Mouse (Mus musculus): Measurements from ENCODE around the gene Myzap.
"Not testable (repeated sequence)": the region's sequence is repeated elsewhere in the genome, so short reads cannot be mapped to it uniquely, and the experiment has no call there.

Gene Myzap

DNA sequence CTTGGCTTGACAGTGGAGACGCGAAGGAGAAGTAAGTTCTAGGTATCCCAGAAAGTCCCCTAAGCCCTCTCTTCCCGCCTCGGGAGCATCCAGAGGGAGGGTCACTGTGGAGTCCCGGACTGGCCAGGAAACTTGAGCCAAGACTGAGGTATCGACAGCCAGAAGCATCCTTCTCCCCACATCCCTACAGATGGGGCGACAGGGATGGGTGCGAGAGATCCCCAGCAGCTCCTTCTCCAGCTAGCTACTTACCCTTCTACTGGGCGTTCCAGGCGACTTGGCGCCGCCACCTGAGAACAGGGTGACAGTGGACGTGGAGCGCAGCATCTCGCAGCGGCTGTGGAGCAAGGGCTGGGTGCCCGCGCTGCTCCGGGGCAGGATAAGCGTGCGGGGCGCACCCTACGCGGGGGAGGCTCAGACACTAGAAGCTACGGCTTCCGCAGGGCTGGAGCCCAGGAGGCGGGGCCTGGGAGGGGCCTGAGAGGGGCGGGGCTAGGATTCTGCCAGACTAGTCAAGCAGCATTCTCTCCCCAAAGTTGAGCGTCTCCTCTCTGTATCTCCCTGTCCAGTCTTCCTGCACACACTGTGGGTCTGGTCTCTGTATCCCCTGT lies at the start of gene Myzap:
Myzap (minus strand) TSS at position 423 of the 611 bp plus-strand sequence.
- peak; percentile 63 for DNase-seq (ENCODE audit: low read depth)

DNA sequence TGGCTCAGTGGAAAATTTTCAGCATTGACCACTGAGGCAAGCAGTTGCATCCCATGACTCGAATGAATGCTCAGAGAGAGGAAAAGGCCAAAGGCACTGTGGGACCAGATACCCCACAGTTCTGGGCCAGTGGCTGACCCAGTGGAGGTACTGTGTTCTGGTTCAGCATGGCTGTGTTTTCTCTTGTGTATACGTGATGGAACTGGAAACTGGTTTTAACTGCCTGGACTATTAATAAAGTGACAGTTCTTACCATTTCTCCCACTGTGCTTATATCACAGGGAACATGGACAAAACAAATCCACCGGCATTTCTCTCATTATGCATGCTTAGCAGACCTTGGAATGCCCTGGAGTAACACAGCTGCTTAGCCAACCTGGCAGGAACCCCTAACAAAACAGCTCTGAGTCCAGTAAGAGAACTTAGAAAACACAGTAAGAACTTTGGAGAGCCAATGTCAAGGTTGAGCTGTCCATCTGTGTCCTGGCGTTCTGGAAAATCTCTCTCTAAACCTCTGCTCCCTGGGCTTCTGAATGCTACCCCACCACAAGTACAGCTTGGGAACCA lies 48.3 kb upstream of the Myzap start:
- no peak for DNase-seq (ENCODE audit: low read depth)

DNA sequence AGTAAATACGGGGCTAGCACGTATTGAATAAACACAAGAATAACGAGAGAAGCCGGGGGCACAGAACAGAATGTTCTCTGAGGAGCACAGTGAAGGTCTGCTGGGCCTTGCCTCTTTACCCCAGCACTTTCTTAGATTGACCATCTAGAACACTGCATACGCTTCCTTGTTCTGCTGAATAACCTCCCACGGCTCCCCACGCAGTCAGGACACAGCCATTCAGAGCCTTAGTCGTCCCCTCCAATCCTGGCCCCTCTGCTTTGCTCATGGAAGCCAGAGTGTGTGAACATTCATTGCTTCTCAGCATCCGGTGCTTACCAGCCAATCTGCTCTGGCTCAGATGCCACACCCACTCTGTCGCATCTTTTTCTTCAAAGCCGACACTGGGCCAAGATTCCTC lies 46.0 kb upstream of the Myzap start:
- DNase-seq (ENCODE audit: low read depth): no peak

DNA sequence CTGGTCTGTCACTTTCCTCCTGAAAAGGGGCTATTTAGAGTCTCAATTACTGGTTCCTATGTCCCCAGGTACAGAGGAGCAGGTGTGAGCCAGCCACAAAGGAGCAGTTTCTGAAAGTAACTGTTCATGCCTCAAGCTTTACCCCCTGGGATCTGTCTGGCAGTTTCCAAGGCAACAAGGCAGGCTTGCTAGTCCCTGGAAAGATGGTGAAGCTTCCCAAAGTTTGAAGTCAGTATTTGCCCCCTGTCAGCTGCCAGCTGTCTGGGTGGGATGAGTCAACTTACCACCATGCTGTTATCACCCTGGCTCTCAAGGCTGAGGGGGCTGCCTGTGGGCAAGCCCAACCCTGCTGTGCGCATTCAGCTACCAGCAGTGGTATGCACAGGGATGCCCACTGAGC lies 44.7 kb upstream of the Myzap start:
- DNase-seq (ENCODE audit: low read depth): no peak

DNA sequence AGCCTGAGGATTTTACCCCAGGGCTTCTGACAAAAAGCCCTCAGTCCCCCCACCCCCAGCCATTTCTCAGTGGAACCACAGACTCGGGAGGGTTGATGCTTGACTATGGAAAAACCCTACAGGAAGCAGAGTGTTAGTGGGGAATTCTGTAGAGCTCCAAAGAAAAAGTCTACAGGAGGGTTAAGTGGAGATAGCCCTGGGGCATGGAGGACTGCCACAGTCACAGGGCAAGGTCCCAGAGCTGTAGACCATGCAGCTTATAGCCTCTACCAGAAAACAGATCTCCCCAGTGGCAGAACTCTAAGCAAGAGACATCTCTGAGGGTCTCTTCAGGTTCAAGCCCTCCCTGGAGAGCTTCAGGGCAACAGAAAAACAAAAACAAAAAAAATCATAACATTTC lies 43.5 kb upstream of the Myzap start:
- DNase-seq (ENCODE audit: low read depth): no peak

DNA sequence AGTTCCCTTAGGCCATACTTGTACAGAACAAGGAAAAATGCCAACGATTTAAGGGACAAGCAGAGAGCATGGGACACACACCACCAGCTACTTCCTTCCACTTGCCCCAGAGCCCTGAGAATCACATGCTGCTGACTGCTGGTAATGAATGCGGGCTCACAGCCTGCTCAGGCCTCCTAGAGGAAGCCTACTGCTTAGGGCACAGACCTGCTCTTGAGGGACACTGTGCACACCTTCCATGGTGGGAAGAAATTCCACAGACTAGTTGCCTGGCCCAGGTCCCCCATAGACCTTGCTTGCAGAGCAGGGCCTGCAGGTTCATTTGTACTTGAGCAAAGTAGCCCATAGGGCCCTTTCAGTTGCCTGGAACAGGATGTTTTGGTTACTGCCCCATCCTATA lies 42.8 kb upstream of the Myzap start:
- no peak for DNase-seq (ENCODE audit: low read depth)

DNA sequence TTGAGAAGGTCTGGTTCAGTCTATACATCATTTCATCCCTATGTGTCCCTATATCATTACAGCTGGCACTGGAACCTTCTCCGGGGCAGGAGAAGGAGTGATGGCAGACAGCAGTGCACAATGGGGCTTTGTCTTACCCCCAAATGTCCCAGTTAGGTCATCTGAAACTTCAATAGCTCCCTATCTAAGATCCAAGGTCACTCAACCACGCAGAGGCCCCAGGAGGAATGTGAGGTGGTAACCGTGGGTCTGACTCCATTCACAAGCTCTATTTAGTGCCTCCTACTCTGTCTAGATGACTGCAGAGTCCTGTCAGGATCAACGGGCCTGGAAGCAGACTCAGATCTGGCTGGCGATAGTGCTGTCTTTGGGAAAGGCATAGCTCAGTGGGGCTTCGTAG lies 36.8 kb upstream of the Myzap start:
- DNase-seq (ENCODE audit: low read depth): no peak

DNA sequence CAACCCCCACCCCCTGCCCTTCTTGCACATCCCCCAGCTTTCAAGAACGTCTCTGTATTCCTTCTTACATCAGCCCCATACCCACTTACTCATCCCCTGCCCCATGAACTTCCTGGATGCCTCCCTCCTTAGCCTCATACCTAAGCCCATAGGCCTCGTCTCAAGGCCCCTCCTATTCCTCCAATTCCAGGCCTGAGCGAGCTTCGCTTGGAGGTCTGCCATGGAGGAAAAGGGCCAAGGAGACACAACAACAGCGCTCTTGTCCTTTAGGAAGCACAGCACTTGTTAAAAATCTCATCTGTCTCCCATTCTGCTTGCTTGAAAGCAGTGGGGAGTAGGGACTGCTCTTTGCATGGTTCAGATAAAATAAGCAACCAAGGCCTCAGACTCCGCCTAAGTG lies 36.1 kb upstream of the Myzap start:
- DNase-seq (ENCODE audit: low read depth): no peak

DNA sequence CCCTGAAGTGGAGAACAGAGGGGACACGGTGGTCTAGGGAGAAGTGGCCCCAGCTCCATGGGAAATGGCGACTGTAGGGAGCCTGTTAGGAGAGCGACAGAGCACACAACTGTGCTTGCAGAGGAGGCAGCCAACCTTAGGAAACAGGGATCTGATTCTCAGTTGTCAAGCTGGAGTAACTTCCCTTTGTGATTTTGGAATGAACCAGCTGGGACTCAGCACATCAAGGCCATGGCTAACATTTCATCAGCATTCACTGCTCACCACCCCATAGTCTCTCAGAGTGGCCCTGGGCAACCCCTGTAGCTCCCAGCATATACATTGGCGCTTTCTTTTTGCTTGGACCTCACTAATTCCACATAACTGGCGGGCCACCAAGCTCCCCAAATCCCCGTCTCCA lies 33.8 kb upstream of the Myzap start:
- DNase-seq (ENCODE audit: low read depth): no peak

DNA sequence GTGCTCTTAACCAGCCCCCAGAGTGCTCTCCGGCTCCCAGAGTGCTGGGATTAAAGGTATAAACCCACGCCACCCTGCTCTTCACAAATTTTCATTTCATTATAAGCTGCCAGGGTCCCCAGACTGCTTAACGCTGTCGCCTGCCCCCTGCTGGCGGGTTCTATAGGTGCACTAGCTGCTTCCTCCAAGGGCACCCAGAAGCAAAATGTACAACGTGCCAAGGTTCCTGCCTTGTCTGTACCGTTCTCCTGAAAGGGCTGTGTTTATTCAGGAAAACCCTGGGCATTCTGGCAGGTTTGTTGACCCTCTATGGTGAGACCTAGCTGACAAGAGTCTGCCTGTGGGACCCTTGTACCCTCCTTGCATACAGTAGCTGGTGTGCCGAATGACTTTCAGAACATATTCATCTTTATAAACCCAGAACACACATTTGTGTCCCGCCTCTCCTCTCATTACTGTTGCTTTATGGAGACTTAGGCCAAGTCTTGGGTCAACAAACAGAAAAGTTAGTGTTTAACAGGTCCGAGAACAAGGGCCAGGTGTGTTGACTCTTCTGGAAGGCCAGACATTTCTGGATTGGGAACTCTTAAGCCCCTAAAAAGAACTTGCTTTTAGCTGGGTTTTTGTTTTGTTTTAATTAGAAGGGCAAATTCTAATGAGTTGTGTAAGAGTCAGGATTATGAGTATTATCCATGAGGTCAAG lies 32.8 kb upstream of the Myzap start:
- DNase-seq (ENCODE audit: low read depth): peak; percentile 49

DNA sequence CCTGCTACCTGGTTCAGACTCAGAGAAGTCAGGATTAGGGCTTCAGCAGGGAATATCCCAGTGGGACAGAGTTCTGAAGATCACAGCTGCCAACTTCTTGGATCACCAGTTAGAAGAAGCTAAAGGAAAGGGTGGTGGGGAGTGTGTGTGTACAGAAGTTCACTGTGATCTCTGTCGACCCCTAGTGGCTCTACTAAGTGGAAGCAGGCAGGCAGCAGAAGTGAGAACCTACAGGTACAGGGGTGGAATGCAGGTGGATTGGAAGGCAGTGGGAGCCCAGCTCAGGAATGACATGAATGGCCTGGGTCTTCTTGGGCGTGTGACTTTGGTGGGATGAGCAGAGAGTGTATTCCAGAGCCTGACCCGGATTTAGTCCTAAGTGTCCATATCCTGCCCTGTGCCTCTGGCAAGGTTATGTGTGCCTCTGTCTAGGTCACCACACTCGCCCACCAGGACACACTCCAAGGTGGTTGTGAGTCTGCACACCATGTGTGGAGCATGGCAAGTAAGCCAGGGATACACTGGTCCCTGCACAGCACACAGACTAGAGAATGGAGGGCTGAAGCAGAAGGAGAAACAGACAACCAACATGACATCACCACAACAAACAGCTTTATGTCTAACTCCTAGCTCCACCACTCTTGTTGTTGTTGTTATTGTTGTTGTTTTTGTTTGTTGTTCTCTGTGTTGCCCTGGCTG lies 31.9 kb upstream of the Myzap start:
- no peak for DNase-seq (ENCODE audit: low read depth)

DNA sequence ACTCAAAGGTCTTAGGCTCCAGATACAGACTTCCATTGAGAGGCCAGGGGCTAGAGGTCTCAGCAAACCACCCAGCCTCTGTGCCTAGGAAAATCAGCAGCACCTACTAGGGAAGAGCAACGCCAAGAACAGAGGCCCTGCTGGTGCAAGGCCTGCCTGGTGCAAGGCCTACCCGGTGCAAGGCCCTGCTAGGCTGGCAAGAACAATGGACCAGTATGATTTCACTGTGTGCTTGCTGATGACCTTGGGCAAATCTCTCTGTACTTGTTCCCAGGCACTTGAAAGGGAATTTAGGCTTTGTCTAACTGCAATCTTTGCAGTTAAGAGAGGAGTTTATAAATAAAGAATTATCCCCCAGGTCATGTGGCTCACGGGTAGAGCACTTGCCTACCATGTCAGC lies 30.4 kb upstream of the Myzap start:
- DNase-seq (ENCODE audit: low read depth): no peak

DNA sequence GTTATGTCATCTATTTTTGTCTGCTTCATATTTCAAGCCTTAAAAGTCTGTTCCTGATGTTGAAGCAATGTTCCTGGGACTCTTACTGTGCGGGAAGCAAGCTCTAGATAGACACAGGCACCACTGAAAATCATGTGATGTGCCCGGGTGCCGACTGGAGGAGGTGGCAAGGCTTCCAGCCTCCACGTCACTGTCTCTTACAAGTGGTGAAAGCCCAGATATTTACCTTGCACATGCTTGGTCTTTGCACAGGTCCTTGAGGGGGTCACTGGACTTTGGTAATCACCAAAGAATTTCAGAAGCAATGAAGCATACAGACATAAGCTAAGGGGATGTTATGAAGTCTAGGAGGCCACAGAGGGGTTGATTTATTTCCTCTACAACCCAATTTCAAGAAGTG lies 29.8 kb upstream of the Myzap start:
- no peak for DNase-seq (ENCODE audit: low read depth)

DNA sequence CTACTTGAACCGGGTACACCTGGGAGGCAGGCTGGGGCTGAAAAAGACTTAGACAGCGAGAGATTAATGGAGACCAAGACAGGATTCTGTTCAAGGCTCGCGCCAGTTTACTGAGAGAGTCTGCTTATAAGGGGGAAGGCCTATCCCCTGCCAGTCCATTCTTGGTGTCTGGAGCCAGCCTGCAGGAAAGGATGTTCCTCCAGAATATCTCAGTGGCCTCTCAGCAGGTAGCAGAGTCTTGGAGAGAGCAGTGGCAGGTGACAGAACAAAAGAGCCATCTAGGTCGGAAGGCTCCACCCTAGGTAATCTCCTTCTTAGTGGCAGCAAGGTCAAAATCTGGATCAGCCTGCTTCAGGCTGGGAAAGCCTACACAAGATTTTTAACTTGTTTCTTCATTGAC lies 28.0 kb upstream of the Myzap start:
- not testable (repeated sequence) for DNase-seq (ENCODE audit: low read depth)

DNA sequence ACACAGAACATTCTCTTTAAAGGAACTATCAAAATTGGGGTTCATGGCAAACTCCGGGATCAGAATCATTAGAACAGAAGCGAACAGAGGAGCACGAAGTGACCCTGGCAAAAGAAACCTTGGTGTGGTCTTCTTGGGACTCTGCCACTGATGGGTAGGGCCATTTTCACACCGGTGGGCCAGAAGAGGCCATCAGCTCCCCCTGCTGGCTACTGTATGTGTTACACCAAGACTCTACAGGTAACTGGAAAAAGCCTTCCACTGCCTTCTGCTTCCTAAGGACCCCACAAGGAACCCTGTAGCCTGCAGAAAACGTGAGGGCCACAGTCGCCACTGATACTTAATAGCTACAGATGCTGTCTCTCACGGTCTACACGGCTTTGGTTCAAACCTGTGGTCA lies 25.2 kb upstream of the Myzap start:
- no peak for DNase-seq (ENCODE audit: low read depth)

DNA sequence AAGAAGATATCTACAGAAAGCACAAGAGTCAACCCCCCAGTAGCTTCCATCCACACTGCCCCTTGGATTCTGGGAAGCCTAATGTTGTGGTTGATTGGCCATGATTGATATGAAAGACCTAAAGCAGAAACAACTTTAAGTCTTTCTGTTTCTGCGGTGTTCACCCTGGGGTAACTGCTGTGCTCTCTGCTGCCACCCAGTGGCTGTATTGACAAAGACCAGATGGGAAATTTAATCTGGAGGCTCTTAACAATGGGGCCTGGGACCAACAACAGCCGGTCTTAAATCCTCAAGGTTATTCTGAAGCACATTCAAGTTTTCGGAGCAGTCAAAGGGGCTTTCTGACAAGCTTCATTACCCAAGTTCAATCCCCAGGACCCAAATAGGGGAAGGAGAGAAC lies 24.0 kb upstream of the Myzap start:
- peak; percentile 77 for DNase-seq (ENCODE audit: low read depth)

DNA sequence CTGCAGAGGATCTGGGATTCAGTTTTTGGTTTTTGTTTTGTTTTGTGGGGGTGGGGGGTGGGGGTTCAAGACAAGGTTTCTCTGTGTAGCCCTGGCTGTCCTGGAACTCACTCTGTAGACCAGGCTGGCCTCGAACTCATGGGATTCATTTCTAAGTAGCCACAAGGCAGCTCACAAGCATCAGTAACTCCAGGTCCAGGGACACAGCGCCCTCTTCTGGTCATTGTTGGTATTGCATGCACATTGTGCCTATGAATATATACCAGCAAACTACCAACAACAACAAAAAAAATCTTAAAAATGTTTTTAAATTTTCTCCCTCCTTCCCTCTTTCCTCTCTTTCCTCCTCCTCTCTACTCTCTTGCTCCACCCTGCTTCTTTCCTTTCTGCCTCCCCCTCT lies 22.5 kb upstream of the Myzap start:
- peak; percentile 69 for DNase-seq (ENCODE audit: low read depth)

DNA sequence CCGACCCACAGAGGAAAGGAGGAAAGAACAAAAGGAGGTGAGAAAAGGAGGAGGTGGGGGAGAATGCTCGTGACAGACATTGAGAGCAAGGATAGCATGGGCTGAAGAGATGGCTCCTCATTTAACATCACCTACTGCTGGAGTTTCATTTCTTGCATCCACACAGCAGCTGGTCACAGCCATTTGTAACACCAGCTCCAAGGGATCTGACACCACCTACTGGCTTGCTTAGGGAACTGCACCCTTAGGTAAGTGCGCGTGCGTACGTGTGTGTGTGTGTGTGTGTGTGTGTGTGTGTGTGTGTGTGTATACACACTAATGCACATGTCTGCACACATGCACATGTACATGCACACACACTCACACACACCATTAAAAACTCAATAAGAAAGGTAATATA lies 20.8 kb upstream of the Myzap start:
- DNase-seq (ENCODE audit: low read depth): no peak

DNA sequence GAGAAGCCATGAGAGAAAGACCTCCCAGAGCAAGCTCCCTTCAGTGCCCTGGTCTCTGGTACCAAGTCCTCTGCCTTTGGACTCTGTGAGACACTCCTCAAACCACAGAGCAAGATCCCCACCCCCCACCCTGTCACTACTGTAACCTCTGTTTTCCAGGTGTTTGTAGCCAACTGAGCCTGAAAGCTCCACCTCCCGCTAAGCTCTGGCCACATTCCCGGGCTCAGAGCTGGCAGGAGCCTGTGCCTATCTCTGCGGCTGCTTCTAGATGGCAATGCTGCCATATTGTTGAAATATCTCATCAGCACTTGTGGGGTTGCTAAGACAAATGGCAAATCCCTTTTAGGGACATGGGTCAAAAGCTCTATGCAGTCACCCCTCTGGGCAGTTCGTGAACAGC lies 19.7 kb upstream of the Myzap start:
- no peak for DNase-seq (ENCODE audit: low read depth)

DNA sequence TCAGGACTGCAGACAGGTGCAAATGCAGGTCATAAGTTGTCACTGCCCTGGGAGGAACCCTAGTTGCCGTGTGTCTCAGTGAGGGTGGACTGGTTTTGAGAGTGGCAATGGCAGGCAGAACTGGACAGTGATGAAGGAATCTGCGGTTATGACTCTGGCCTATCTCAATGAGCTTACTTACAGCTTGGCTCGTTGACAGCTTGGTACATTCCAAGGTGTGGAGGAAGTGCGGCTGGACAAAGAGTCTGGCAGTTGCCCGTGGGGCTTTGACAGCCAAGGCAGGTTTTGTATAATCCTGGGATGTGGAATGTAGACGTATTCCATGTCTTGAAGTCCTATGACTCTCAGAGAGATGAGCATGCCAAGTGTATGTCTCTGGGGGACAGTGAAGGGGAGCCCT lies 16.9 kb upstream of the Myzap start:
- DNase-seq (ENCODE audit: low read depth): no peak

DNA sequence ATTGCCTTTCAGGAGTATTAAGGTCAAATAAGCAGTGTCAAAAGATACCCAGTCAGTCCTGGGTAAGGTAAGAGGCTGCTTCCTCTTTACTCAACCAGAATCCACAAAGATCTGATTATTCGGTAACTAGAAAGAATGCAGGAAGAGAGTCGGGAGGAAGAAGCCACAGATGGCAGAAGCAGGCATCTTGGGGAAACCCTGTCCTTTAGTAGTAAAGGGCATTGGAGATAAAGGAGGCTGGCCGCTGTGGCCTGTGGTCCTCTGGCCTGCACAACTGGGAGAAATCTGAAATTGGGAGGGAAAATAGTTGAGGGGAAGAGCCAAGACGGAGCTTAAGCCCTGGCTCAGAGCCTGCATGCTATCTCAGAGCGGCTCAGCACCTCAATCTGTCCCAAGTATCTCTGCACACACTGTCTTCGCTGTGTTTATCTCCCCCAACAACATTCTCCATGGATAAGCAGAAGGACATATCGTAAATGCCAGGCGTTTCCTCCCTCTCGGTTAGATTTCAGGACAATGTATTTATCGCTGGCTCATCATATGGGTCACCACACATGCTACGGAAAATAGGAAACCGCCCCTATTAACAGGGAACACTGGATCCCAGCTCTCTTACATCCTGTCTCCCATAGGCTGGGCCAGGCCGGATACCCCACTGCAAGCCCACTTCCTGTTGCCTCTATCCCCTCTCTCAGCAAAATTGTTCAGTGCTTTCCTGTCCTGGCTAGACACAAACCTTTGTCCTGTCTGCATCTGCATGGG lies 14.3 kb upstream of the Myzap start:
- no peak for DNase-seq (ENCODE audit: low read depth)

DNA sequence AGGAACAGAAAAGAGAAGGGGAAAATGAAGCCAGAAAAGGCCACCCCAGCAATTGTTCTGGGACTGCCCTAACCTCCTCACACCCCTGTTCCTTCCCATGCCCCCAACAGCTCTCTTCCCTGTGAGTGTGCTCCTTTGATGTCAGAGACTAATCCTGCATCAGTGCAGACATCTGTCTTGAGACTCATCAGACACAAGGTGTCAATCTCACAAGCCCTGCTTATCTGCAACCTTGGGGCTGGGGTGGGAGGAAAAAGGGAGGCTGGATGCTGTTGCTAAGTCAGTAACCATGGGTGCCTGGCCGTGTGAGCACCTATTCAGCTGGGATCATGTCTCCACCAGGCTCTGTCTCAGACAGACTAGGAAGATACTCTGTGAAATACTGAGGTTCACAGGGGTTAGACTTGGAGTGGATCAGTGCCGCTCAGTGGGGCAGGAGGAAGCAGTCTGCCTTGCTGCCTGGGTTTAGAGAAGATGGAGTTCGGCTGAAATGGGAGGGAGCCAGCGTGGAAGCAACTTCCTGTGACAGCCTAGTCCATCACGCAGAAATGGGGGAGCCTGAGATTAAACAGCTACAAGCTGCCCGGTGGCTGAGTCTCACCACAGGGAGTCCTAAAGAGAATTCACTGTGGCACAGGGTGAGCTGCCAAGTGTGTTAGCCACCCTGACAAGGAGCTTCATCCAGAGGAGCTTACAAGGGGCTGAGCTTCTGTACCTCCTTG lies 12.9 kb upstream of the Myzap start:
- no peak for DNase-seq (ENCODE audit: low read depth)
